Mouse (Mus musculus) ES-Bruce4 (cell line): ENCODE measurements around the gene Btla. TPM values are rescaled to one million over a fixed set of nuclear protein-coding genes. Genes with fewer than 3 reads are reported as not detected.

Experiments
- H3K27ac ChIP-seq: 2 replicates; pipeline ENCODE4 v1.5.1; 2012; ENCODE audit warnings: low read length, inconsistent platforms; ENCODE audit not compliant: insufficient read depth
- H3K27me3 ChIP-seq: 2 replicates; pipeline ENCODE4 v1.6.1; 2012; ENCODE audit warnings: mild to moderate bottlenecking, low read length, inconsistent platforms; ENCODE audit not compliant: control insufficient read depth, poor library complexity, insufficient read depth, severe bottlenecking
- H3K36me3 ChIP-seq: 2 replicates; pipeline ENCODE4 v1.6.1; 2012; ENCODE audit warnings: inconsistent platforms, mild to moderate bottlenecking, low read length, moderate library complexity; ENCODE audit not compliant: control insufficient read depth, poor library complexity, insufficient read depth, severe bottlenecking
- H3K4me1 ChIP-seq: one replicate; pipeline ENCODE4 v1.8.1; 2011; ENCODE audit warnings: low read length; ENCODE audit not compliant: control insufficient read depth, insufficient read depth
- H3K4me3 ChIP-seq: 2 replicates; pipeline ENCODE4 v1.5.1; 2011; ENCODE audit warnings: low read depth, mild to moderate bottlenecking, low read length
- H3K9ac ChIP-seq: 2 replicates; pipeline ENCODE4 v1.6.1; 2012; ENCODE audit warnings: low read depth, mild to moderate bottlenecking, inconsistent platforms; ENCODE audit not compliant: poor library complexity, severe bottlenecking
- H3K9me3 ChIP-seq: replicated peaks from 2 replicates; pipeline ENCODE4 v1.6.1; 2012; ENCODE audit warnings: mild to moderate bottlenecking, low read length, inconsistent platforms; ENCODE audit not compliant: control insufficient read depth, poor library complexity, insufficient read depth, severe bottlenecking
- CTCF ChIP-seq: IDR thresholded peaks from one replicate; pipeline ENCODE4 v1.8.1; 2011; ENCODE audit warnings: low read depth, low read length
- EP300 ChIP-seq: IDR thresholded peaks from 2 replicates; pipeline ENCODE4 v1.6.1; 2011; ENCODE audit warnings: low read depth, low read length; ENCODE audit not compliant: insufficient read depth
- POLR2A ChIP-seq: IDR thresholded peaks from one replicate; pipeline ENCODE4 v1.8.1; 2011; ENCODE audit warnings: low read length; ENCODE audit not compliant: insufficient read depth
- polyA plus RNA-seq: library from polyadenylated mRNA; stranded (reverse); fragments of >200 nt; gene quantifications from 2 replicates; pipeline ENCODE4 v1.2.4, GENCODE M21; 2011; ENCODE audit warnings: low read depth; ENCODE audit not compliant: missing spikeins, insufficient read depth, insufficient read length

Gene Btla
- polyA plus RNA-seq, 1 experiment: not detected

GRCm38 (mm10) chr16:45204438-45204837, 19.7 kb upstream of the Btla start:
- H3K27me3 ChIP-seq: no peaks in the 10 kb centered on the region
- H3K9me3 ChIP-seq: no peaks in the 10 kb centered on the region
- H3K9ac ChIP-seq: no peak overlapping the region
- TF ChIP-seq EP300: no peak
- TF ChIP-seq POLR2A: no peak
- no peak for TF ChIP-seq CTCF
- no peak overlapping the region for H3K27ac ChIP-seq
- no peaks in the 10 kb centered on the region for H3K36me3 ChIP-seq
- H3K4me1 ChIP-seq: no peaks in the 10 kb centered on the region
- no peak overlapping the region for H3K4me3 ChIP-seq

- Histone ChIP-seq H3K4me3 (no peak overlapping the region), H3K9ac (no peak overlapping the region), H3K27ac (no peak overlapping the region), H3K27me3 (no peaks in the 10 kb centered on the region), H3K4me1 (no peaks in the 10 kb centered on the region), H3K9me3 (no peaks in the 10 kb centered on the region), H3K36me3 (no peaks in the 10 kb centered on the region)
- TF ChIP-seq EP300 (no peak), POLR2A (no peak), CTCF (no peak)
These were observed 19.1 kb upstream of the Btla start for GRCm38 (mm10) chr16:45204859-45205670.

GRCm38 (mm10) chr16:45222016-45222415, 2.1 kb upstream of the Btla start:
- no peak for TF ChIP-seq CTCF
- no peak for TF ChIP-seq POLR2A
- TF ChIP-seq EP300: no peak
- no peaks in the 10 kb centered on the region for H3K4me1 ChIP-seq
- no peaks in the 10 kb centered on the region for H3K27me3 ChIP-seq
- H3K36me3 ChIP-seq: no peaks in the 10 kb centered on the region
- H3K4me3 ChIP-seq: no peak overlapping the region
- no peak overlapping the region for H3K9ac ChIP-seq
- H3K9me3 ChIP-seq: no peaks in the 10 kb centered on the region
- H3K27ac ChIP-seq: no peak overlapping the region

- Histone ChIP-seq H3K4me1 (no peaks in the 10 kb centered on the region), H3K27me3 (no peaks in the 10 kb centered on the region), H3K9me3 (no peaks in the 10 kb centered on the region), H3K36me3 (no peaks in the 10 kb centered on the region), H3K4me3 (no peak overlapping the region), H3K9ac (no peak overlapping the region), H3K27ac (no peak overlapping the region)
- TF ChIP-seq CTCF (no peak), EP300 (no peak), POLR2A (no peak)
These were observed 1.3 kb upstream of the Btla start for GRCm38 (mm10) chr16:45222771-45223170.

- Histone ChIP-seq H3K36me3 (no peaks in the 10 kb centered on the region), H3K27me3 (no peaks in the 10 kb centered on the region), H3K27ac (no peak overlapping the region), H3K9me3 (no peaks in the 10 kb centered on the region), H3K4me3 (no peak overlapping the region), H3K9ac (no peak overlapping the region), H3K4me1 (no peaks in the 10 kb centered on the region)
- TF ChIP-seq CTCF (no peak), EP300 (no peak), POLR2A (no peak)
These were observed 405 bp downstream of the Btla start for GRCm38 (mm10) chr16:45224431-45225008.

- H3K4me1 ChIP-seq: no peaks in the 10 kb centered on the region
- H3K36me3 ChIP-seq: no peaks in the 10 kb centered on the region
- TF ChIP-seq CTCF: no peak
- TF ChIP-seq POLR2A: no peak
- no peak for TF ChIP-seq EP300
These were observed 2.9 kb downstream of the Btla start for GRCm38 (mm10) chr16:45227002-45227401.

More at GRCm38 (mm10) chr16:45227002-45227401, 2.9 kb downstream of the Btla start:
- H3K27me3 ChIP-seq: no peaks in the 10 kb centered on the region
- H3K9ac ChIP-seq: no peak overlapping the region
- H3K4me3 ChIP-seq: no peak overlapping the region
- no peaks in the 10 kb centered on the region for H3K9me3 ChIP-seq
- no peak overlapping the region for H3K27ac ChIP-seq
